In the genomic region with DNA sequence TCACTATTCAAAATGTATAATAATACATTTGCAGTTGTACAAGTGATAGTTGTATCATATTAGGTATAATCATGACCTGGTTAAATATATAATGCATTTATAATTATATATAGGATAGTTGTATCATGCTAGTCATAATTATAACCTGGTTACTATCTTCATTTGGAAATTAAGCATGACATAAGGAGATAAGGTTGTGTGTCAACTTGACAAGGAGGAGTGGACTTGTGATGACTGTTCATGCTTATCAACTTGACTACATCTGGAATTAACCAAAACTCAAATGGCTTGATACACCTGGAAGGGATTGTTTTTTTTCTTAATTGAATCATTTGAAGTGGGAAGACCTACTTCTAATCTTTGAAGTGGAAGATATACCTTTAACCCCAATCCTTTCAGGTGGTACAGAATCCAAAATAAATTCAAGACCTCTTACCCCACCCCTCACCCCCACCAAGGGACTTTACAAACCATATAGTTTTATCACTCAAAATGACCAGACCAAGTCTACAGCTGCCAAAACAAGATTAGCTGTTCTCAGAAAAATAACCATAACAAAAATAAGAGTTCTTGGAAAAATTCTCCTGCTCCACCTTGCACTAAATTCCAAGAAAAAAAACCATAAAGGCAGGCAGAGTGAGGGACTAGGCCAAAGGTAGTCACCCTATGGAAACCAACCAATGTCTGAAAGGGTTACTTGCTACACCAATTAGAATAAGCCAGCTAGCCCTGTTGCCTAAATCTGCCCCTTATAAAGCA, we compare ENCODE assay signal across 22 mouse cellular contexts.
"Had no signal": no experiment of that assay in that cellular context is flagged by ENCODE, and none has a peak within 500 bp of the region (broad histone marks: within the 10 kb centered on the region; RNA-seq: fewer than 3 reads in every experiment).

No protein-coding gene starts in this region.

- H3K4me1 ChIP-seq: midbrain, embryonic 10.5 days; midbrain, embryonic 12.5 days; neural tube, embryonic 13.5 days; neural tube, embryonic 15.5 days; stomach, embryonic 15.5 days had no signal

- H3K36me3 ChIP-seq: liver, embryonic 15.5 days; midbrain, embryonic 10.5 days; midbrain, embryonic 12.5 days; neural tube, embryonic 13.5 days; neural tube, embryonic 15.5 days; stomach, embryonic 15.5 days had no signal

- DNase-seq: lung, adult 18-20 months; lung, embryonic 14.5 days; lung, postnatal 10 days; lung, postnatal 4 days; midbrain, embryonic 14.5 days; retina, postnatal 1 day; right cerebral cortex, adult 18-20 months; right cerebral cortex, postnatal 25 days; right cerebral cortex, postnatal 4 days; spleen, adult 18-20 months; thymus, adult 2 months; thymus, postnatal 14 days; thymus, postnatal 36 days had no signal

- H3K27me3 ChIP-seq: liver, embryonic 15.5 days; midbrain, embryonic 12.5 days; neural tube, embryonic 13.5 days; neural tube, embryonic 15.5 days; stomach, embryonic 15.5 days had no signal

- H3K4me3 ChIP-seq: liver, embryonic 15.5 days; midbrain, embryonic 10.5 days; midbrain, embryonic 12.5 days; myocyte; neural tube, embryonic 13.5 days; neural tube, embryonic 15.5 days; stomach, embryonic 15.5 days had no signal

- H3K9ac ChIP-seq: liver, embryonic 15.5 days; lung, embryonic 14.5 days; midbrain, embryonic 12.5 days; neural tube, embryonic 13.5 days; neural tube, embryonic 15.5 days; stomach, embryonic 15.5 days had no signal

- H3K27ac ChIP-seq: liver, embryonic 15.5 days; midbrain, embryonic 10.5 days; midbrain, embryonic 12.5 days; neural tube, embryonic 13.5 days; neural tube, embryonic 15.5 days; stomach, embryonic 15.5 days; stomach, postnatal 0 days had no signal

- H3K9me3 ChIP-seq: liver, embryonic 15.5 days; midbrain, embryonic 10.5 days; midbrain, embryonic 12.5 days; neural tube, embryonic 13.5 days; neural tube, embryonic 15.5 days; stomach, embryonic 15.5 days had no signal

- ATAC-seq: midbrain, embryonic 16.5 days had no signal

- H3K4me2 ChIP-seq: liver, embryonic 15.5 days; lung, embryonic 14.5 days; midbrain, embryonic 12.5 days; neural tube, embryonic 13.5 days; neural tube, embryonic 15.5 days; stomach, embryonic 15.5 days had no signal
